Mouse (Mus musculus) E14TG2a.4 (cell line): ENCODE measurements around the gene Arhgap28.

Source experiments
- H3K27me3 ChIP-seq: 2 replicates; pipeline ENCODE4 v1.6.1; 2014; ENCODE audit warnings: low read length, control low read depth; ENCODE audit not compliant: insufficient read depth
- H3K36me3 ChIP-seq: 2 replicates; pipeline ENCODE4 v1.6.1; 2014; ENCODE audit warnings: low read length, control low read depth; ENCODE audit not compliant: insufficient read depth
- H3K4me1 ChIP-seq: replicated peaks from 2 replicates; pipeline ENCODE4 v1.6.1; 2014; ENCODE audit warnings: low read depth, low read length, control low read depth
- H3K4me3 ChIP-seq: replicated peaks from 2 replicates; pipeline ENCODE4 v1.5.1; 2014; ENCODE audit warnings: mild to moderate bottlenecking, low read length
- H3K9me3 ChIP-seq: 2 replicates; pipeline ENCODE4 v1.6.1; 2014; ENCODE audit warnings: low read length, control low read depth
- CTCF ChIP-seq: conservative IDR thresholded peaks from 2 replicates; pipeline ENCODE4 v1.5.1; 2014; ENCODE audit warnings: low read length
- NANOG ChIP-seq: IDR thresholded peaks from 2 replicates; pipeline ENCODE4 v1.6.1; 2014; ENCODE audit warnings: borderline replicate concordance, low read length, mixed read lengths
- POU5F1 ChIP-seq: IDR thresholded peaks from 2 replicates; pipeline ENCODE4 v1.6.1; 2014; ENCODE audit warnings: low read length, borderline replicate concordance

Gene Arhgap28

GRCm38 (mm10) chr17:67912640-67913039, 91.3 kb downstream of the Arhgap28 start:
- peaks cover 24% of the 10 kb centered on the region for H3K4me1 ChIP-seq

GRCm38 (mm10) chr17:67912051-67912450, 91.9 kb downstream of the Arhgap28 start:
- Histone ChIP-seq H3K9me3 (no peaks in the 10 kb centered on the region), H3K4me1 (peaks cover 18% of the 10 kb centered on the region), H3K4me3 (no peak overlapping the region), H3K36me3 (no peaks in the 10 kb centered on the region), H3K27me3 (no peaks in the 10 kb centered on the region)
- no peak for TF ChIP-seq NANOG
- TF ChIP-seq CTCF = no peak
- TF ChIP-seq POU5F1 = no peak

More at GRCm38 (mm10) chr17:67912640-67913039, 91.3 kb downstream of the Arhgap28 start:
- TF ChIP-seq NANOG = no peak
- peak; percentile 58 for TF ChIP-seq CTCF
- Histone ChIP-seq H3K36me3 (no peaks in the 10 kb centered on the region), H3K4me3 (no peak overlapping the region), H3K27me3 (no peaks in the 10 kb centered on the region), H3K9me3 (no peaks in the 10 kb centered on the region)

- H3K9me3 ChIP-seq = no peaks in the 10 kb centered on the region
- no peak overlapping the region for H3K4me3 ChIP-seq
- H3K36me3 ChIP-seq = no peaks in the 10 kb centered on the region
- TF ChIP-seq NANOG (no peak), POU5F1 (no peak), CTCF (no peak)
- no peaks in the 10 kb centered on the region for H3K27me3 ChIP-seq
- peaks cover 7% of the 10 kb centered on the region; the same call in 1 of the 2 replicates for H3K4me1 ChIP-seq
Measured at GRCm38 (mm10) chr17:67908537-67908936, 95.4 kb downstream of the Arhgap28 start.

- peaks cover 7% of the 10 kb centered on the region; the same call in 1 of the 2 replicates for H3K4me1 ChIP-seq
- no peaks in the 10 kb centered on the region for H3K36me3 ChIP-seq
- TF ChIP-seq POU5F1 (no peak), NANOG (no peak), CTCF (no peak)
- H3K9me3 ChIP-seq = no peaks in the 10 kb centered on the region
- no peak overlapping the region for H3K4me3 ChIP-seq
- no peaks in the 10 kb centered on the region for H3K27me3 ChIP-seq
Measured at GRCm38 (mm10) chr17:67908137-67908536, 95.8 kb downstream of the Arhgap28 start.

GRCm38 (mm10) chr17:67907532-67908054, 96.3 kb downstream of the Arhgap28 start:
- Histone ChIP-seq H3K4me3 (no peak overlapping the region), H3K27me3 (no peaks in the 10 kb centered on the region)
- TF ChIP-seq NANOG (no peak), CTCF (no peak), POU5F1 (no peak)

GRCm38 (mm10) chr17:67906236-67906635, 97.7 kb downstream of the Arhgap28 start:
- H3K27me3 ChIP-seq = no peaks in the 10 kb centered on the region
- peaks cover 7% of the 10 kb centered on the region for H3K4me1 ChIP-seq
- no peak overlapping the region for H3K4me3 ChIP-seq
- no peaks in the 10 kb centered on the region for H3K9me3 ChIP-seq
- TF ChIP-seq POU5F1 = no peak
- TF ChIP-seq NANOG = no peak
- TF ChIP-seq CTCF = no peak
- no peaks in the 10 kb centered on the region for H3K36me3 ChIP-seq

More at GRCm38 (mm10) chr17:67907532-67908054, 96.3 kb downstream of the Arhgap28 start:
- Histone ChIP-seq H3K36me3 (no peaks in the 10 kb centered on the region), H3K9me3 (no peaks in the 10 kb centered on the region), H3K4me1 (peaks cover 7% of the 10 kb centered on the region; the same call in 1 of the 2 replicates)

- no peaks in the 10 kb centered on the region for H3K36me3 ChIP-seq
- H3K9me3 ChIP-seq = no peaks in the 10 kb centered on the region
- H3K4me3 ChIP-seq = no peak overlapping the region
- H3K4me1 ChIP-seq = peaks cover 10% of the 10 kb centered on the region
- no peak for TF ChIP-seq POU5F1
- TF ChIP-seq CTCF = no peak
- no peak for TF ChIP-seq NANOG
- no peaks in the 10 kb centered on the region for H3K27me3 ChIP-seq
Measured at GRCm38 (mm10) chr17:67904315-67904944, 99.5 kb downstream of the Arhgap28 start.

- TF ChIP-seq NANOG (no peak), CTCF (no peak), POU5F1 (no peak)
- H3K4me1 ChIP-seq = peaks cover 6% of the 10 kb centered on the region
- no peaks in the 10 kb centered on the region for H3K36me3 ChIP-seq
- no peaks in the 10 kb centered on the region for H3K9me3 ChIP-seq
- H3K4me3 ChIP-seq = no peak overlapping the region
- H3K27me3 ChIP-seq = no peaks in the 10 kb centered on the region
Measured at GRCm38 (mm10) chr17:67902847-67903246, 101.1 kb downstream of the Arhgap28 start.
